Mouse (Mus musculus): Measurements from ENCODE around the gene Ndrg4.

The Ndrg4 gene

GRCm38 (mm10) chr8:95716546-95717335 lies 40.0 kb downstream of the Ndrg4 start:
- DNase-seq (ENCODE audit: low spot score in 2 of 2), result no peak

- DNase-seq (ENCODE audit: low spot score in 2 of 2), result no peak
Measured at GRCm38 (mm10) chr8:95727625-95728024, 50.8 kb downstream of the Ndrg4 start.

GRCm38 (mm10) chr8:95738596-95738995 lies 61.8 kb downstream of the Ndrg4 start:
- no peak for DNase-seq (ENCODE audit: low spot score in 2 of 2)

- DNase-seq (ENCODE audit: low spot score in 2 of 2), result no peak
Measured at GRCm38 (mm10) chr8:95741732-95742131, 65.0 kb downstream of the Ndrg4 start.

GRCm38 (mm10) chr8:95748028-95748427 lies 71.2 kb downstream of the Ndrg4 start:
- DNase-seq (ENCODE audit: low spot score in 2 of 2), result no peak

GRCm38 (mm10) chr8:95751924-95752323 lies 75.1 kb downstream of the Ndrg4 start:
- DNase-seq (ENCODE audit: low spot score in 2 of 2), result no peak

- DNase-seq (ENCODE audit: low spot score in 2 of 2), result no peak
Measured at GRCm38 (mm10) chr8:95760323-95760722, 83.5 kb downstream of the Ndrg4 start.

- DNase-seq (ENCODE audit: low spot score in 2 of 2), result no peak
Measured at GRCm38 (mm10) chr8:95764133-95764532, 87.4 kb downstream of the Ndrg4 start.
